Mouse (Mus musculus) frontal cortex, adult (tissue): ENCODE results near the gene Zbp1.

Experiments
- ATAC-seq: cut with Nextera tagmentation; 2 replicates; pipeline ENCODE4 v1.9.2; 2017; ENCODE audit warnings: mild to moderate bottlenecking, moderate library complexity, mixed read lengths; ENCODE audit not compliant: low TSS enrichment

Zbp1 gene

GRCm38 (mm10) chr2:173247197-173247596 lies 28.5 kb upstream of the Zbp1 start:
- no peak for ATAC-seq

- ATAC-seq: no peak
These were observed 28.0 kb upstream of the Zbp1 start for GRCm38 (mm10) chr2:173246688-173247087.

GRCm38 (mm10) chr2:173245258-173245657 lies 26.5 kb upstream of the Zbp1 start:
- peak; percentile 20; the same call in 1 of the 2 replicates for ATAC-seq

GRCm38 (mm10) chr2:173244108-173244507 lies 25.4 kb upstream of the Zbp1 start:
- ATAC-seq: no peak

GRCm38 (mm10) chr2:173243616-173244015 lies 24.9 kb upstream of the Zbp1 start:
- ATAC-seq: no peak

- ATAC-seq: no peak
These were observed 24.2 kb upstream of the Zbp1 start for GRCm38 (mm10) chr2:173242874-173243273.

GRCm38 (mm10) chr2:173240738-173241137 lies 22.0 kb upstream of the Zbp1 start:
- ATAC-seq: no peak

GRCm38 (mm10) chr2:173238522-173238921 lies 19.8 kb upstream of the Zbp1 start:
- ATAC-seq: no peak

- ATAC-seq: no peak
These were observed 17.0 kb upstream of the Zbp1 start for GRCm38 (mm10) chr2:173235435-173236332.

- ATAC-seq: no peak; the same call in 1 of the 2 replicates
These were observed 14.0 kb upstream of the Zbp1 start for GRCm38 (mm10) chr2:173232766-173233099.

- ATAC-seq: peak; percentile 76
These were observed 13.5 kb upstream of the Zbp1 start for GRCm38 (mm10) chr2:173232065-173232765.

- ATAC-seq: peak; percentile 41
These were observed 11.0 kb upstream of the Zbp1 start for GRCm38 (mm10) chr2:173229578-173230224.

- no peak for ATAC-seq
These were observed 9.8 kb upstream of the Zbp1 start for GRCm38 (mm10) chr2:173228567-173228966.

- no peak for ATAC-seq
These were observed 8.1 kb upstream of the Zbp1 start for GRCm38 (mm10) chr2:173226792-173227191.

GRCm38 (mm10) chr2:173225906-173226305 lies 7.2 kb upstream of the Zbp1 start:
- ATAC-seq: no peak

- ATAC-seq: no peak
These were observed 6.1 kb upstream of the Zbp1 start for GRCm38 (mm10) chr2:173224832-173225231.

- no peak for ATAC-seq
These were observed 5.4 kb upstream of the Zbp1 start for GRCm38 (mm10) chr2:173224097-173224496.

GRCm38 (mm10) chr2:173223496-173223895 lies 4.8 kb upstream of the Zbp1 start:
- ATAC-seq: no peak

- ATAC-seq: no peak
These were observed 2.0 kb upstream of the Zbp1 start for GRCm38 (mm10) chr2:173220754-173221153.

- ATAC-seq: no peak; the same call in 1 of the 2 replicates
These were observed 682 bp upstream of the Zbp1 start for GRCm38 (mm10) chr2:173219256-173219954.

- ATAC-seq: no peak
These were observed 912 bp downstream of the Zbp1 start for GRCm38 (mm10) chr2:173217763-173218258.

GRCm38 (mm10) chr2:173217246-173217645 lies 1.5 kb downstream of the Zbp1 start:
- ATAC-seq: no peak
